Mouse (Mus musculus) limb, embryonic 14.5 days (tissue): ENCODE data around the gene Arid2. TPM values are rescaled to one million over a fixed set of nuclear protein-coding genes. Genes with fewer than 3 reads are reported as not detected.
"Not testable (repeated sequence)": the region's sequence is repeated elsewhere in the genome, so short reads cannot be mapped to it uniquely, and the experiment has no call there.

ENCODE experiments used
- ATAC-seq: fragments of 200-750 bp; cut with Nextera tagmentation; 2 replicates; pipeline ENCODE4 v1.8.0; 2017; ENCODE audit warnings: low read depth, moderate number of reproducible peaks, moderate TSS enrichment; ENCODE audit not compliant: low FRiP score
- DNase-seq: peaks from one replicate; pipeline ENCODE4 v3.0.0-alpha.2; 2015; ENCODE audit warnings: low spot score
- H3K27ac ChIP-seq: fragments of 300-500 bp; sonication (generic); replicated peaks from 2 replicates; pipeline ENCODE4 v1.5.1; 2014; ENCODE audit warnings: low read depth, mild to moderate bottlenecking, low read length, moderate library complexity, mixed read lengths
- H3K27me3 ChIP-seq: fragments of 300-500 bp; sonication (generic); 2 replicates; pipeline ENCODE4 v1.6.1; 2014; ENCODE audit warnings: low read length, mixed read lengths; ENCODE audit not compliant: control insufficient read depth, insufficient read depth
- H3K36me3 ChIP-seq: fragments of 300-500 bp; sonication (generic); 2 replicates; pipeline ENCODE4 v1.6.1; 2014; ENCODE audit warnings: mild to moderate bottlenecking, low read length, moderate library complexity, mixed read lengths; ENCODE audit not compliant: control insufficient read depth, insufficient read depth
- H3K4me1 ChIP-seq: fragments of 300-500 bp; sonication (generic); 2 replicates; pipeline ENCODE4 v1.6.1; 2014; ENCODE audit warnings: antibody characterized with exemption, low read length, mixed read lengths; ENCODE audit not compliant: control insufficient read depth, insufficient read depth
- H3K4me2 ChIP-seq: fragments of 300-500 bp; sonication (generic); replicated peaks from 2 replicates; pipeline ENCODE4 v1.6.1; 2014; ENCODE audit warnings: low read depth, mild to moderate bottlenecking, low read length, moderate library complexity; ENCODE audit not compliant: severe bottlenecking
- H3K4me3 ChIP-seq: fragments of 300-500 bp; sonication (generic); replicated peaks from 2 replicates; pipeline ENCODE4 v1.5.1; 2014; ENCODE audit warnings: low read length
- H3K9ac ChIP-seq: fragments of 300-500 bp; sonication (generic); 2 replicates; pipeline ENCODE4 v1.6.1; 2014; ENCODE audit warnings: mild to moderate bottlenecking, low read depth, low read length, moderate library complexity; ENCODE audit not compliant: severe bottlenecking
- H3K9me3 ChIP-seq: fragments of 300-500 bp; sonication (generic); 2 replicates; pipeline ENCODE4 v1.6.1; 2016; ENCODE audit warnings: low read length; ENCODE audit not compliant: control insufficient read depth
- POLR2A ChIP-seq: fragments of 200-500 bp; IDR thresholded peaks from 2 replicates; pipeline ENCODE4 v1.8.0; 2012; ENCODE audit warnings: inconsistent platforms, mild to moderate bottlenecking, moderate library complexity, borderline replicate concordance; ENCODE audit not compliant: insufficient read depth, insufficient read length; ENCODE audit errors: extremely low read depth
- WGBS: fragments of 180-500 bp; shearing (Covaris S2); extraction: QIAGEN DNeasy Blood & Tissue Kit; methylation state at CpG from one replicate; pipeline ENCODE4 v1.1.7; 2014; 5-methylcytosine and 5-hydroxymethylcytosine counted together
- polyA plus RNA-seq, 2 experiments: library from polyadenylated mRNA; depleted of rRNA in 1 of 2; stranded (reverse) in 1 of 2; unstranded in 1 of 2; fragments of >200 nt; fragmentation: Nextera tagmentation in 1 of 2; extraction: Ambion mirVana in 1 of 2; gene quantifications; 2 replicates each; pipeline versions ENCODE4 v1.2.1 to v1.2.3; 2012 to 2014

Arid2 gene
- 30.9 and 35.9 TPM in 2 replicates for polyA plus RNA-seq (2012; rRNA removed)
- polyA plus RNA-seq (2014; fragmentation: Nextera tagmentation; extraction: Ambion mirVana) = 28.7 and 32.7 TPM in 2 replicates

DNA sequence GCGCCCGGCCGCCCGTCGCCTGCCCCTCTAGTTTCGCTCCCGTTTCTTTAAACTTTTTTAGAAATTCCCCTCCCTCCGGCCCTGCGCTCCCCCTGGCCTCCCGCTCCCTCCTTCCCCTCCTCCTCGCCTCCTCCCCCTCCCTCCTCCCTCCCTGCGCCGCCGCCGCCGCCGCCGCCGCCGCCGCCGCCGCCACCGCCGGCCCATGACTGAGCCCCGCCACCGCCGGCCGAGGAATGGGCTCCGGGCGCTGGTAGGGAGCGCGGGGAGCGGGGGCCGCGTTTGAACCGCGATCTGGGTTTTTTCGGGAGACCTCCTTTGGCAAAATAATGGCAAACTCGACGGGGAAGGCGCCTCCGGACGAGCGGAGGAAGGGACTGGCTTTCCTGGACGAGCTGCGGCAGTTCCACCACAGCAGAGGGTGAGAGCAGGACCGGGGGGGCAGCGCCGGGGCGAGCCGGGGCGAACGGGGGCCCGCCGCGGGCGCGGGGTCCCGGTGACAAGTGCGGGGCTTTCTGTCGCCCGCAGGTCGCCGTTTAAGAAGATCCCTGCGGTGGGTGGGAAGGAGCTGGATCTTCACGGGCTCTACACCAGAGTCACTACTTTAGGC lies at the start of gene Arid2:
TSS of gene Arid2 (plus strand) at position 150 of the 607 bp plus-strand sequence.
- Histone ChIP-seq H3K27ac (peak within 1 kb of the TSS; percentile 100), H3K36me3 (peaks cover 8% of the 10 kb centered on the region), H3K27me3 (no peaks in the 10 kb centered on the region), H3K9me3 (no peaks in the 10 kb centered on the region), H3K4me2 (peak within 1 kb of the TSS; percentile 82), H3K4me3 (peak within 1 kb of the TSS; percentile 92), H3K9ac (peak within 1 kb of the TSS; percentile 99), H3K4me1 (peaks cover 20% of the 10 kb centered on the region)
- peak; percentile 25 for ATAC-seq
- WGBS = under 1% methylated on average over 32 of the region's 67 CpGs
- no peak; the same call in 1 of the 2 replicates for TF ChIP-seq POLR2A
- DNase-seq = peak; percentile 71

DNA sequence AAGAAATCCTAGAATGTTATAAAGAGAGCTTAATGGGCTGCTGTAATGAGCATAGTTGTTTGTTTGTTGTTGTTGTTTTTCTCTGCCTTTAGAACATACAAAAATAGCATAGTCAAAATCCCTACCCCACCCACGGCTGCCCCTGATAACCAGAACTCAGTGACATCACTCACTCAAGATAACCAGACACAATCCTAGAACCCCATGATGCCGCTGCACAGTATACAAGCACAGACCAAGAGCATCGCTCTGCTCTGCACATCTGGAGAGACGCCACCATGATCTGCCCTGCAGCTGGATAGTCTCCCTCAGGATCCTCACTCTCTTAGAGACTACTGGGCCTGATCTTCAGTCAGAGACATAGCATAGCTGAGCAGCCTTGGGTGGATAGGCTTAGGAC lies 49.2 kb upstream of the Arid2 start:
- Histone ChIP-seq H3K4me3 (no peak overlapping the region), H3K4me1 (no peaks in the 10 kb centered on the region), H3K9ac (no peak overlapping the region), H3K27ac (no peak overlapping the region), H3K27me3 (no peaks in the 10 kb centered on the region), H3K4me2 (no peak overlapping the region), H3K36me3 (no peaks in the 10 kb centered on the region), H3K9me3 (no peaks in the 10 kb centered on the region)
- no peak for DNase-seq
- 90% methylated on average over 4 of the region's 4 CpGs for WGBS
- TF ChIP-seq POLR2A = no peak
- no peak for ATAC-seq

DNA sequence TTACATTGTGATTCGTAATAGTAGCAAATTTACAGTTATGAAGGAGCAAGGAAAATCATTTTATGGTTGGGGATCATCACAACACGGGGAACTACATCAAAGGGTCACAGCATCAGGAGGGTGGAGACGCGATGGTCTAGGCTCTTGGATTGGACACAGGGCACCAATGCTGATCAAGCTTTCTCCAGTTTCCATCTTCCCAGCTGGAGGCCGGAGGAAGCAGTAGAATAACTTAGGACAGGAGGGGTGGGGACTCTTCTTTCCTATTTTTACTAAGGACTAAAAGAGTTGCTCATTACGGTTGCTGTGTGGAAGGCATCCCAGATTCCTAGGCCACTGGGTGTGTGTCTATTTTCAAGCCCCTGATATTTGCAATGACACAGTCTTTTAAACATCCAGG lies 43.1 kb upstream of the Arid2 start:
- Histone ChIP-seq H3K9ac (no peak overlapping the region), H3K27ac (no peak overlapping the region), H3K27me3 (no peaks in the 10 kb centered on the region), H3K36me3 (no peaks in the 10 kb centered on the region), H3K4me2 (no peak overlapping the region), H3K4me1 (no peaks in the 10 kb centered on the region), H3K4me3 (no peak overlapping the region), H3K9me3 (no peaks in the 10 kb centered on the region)
- DNase-seq (no peak), ATAC-seq (no peak)
- WGBS = 81% methylated on average over 6 of the region's 6 CpGs
- no peak for TF ChIP-seq POLR2A

DNA sequence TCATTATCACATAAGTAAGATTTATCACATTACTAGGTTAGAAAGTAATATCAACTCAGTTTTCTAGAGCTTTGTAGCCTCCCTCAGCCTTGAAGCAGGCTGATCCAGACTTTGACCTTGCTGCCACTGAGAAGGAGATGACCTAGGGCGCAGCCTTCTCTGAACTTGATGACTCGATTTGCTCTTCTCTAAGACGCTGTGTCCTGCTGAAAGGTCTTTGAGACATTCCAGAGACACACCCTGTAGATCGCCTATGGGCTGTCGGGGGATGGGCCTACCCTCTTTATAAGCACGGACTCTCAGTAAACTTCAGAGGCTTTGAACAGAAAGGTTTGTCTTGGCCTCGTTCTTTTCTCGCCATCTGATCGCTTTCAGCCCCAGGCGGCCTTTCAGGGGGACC lies 42.6 kb upstream of the Arid2 start:
- ATAC-seq, H3K9ac ChIP-seq, H3K27ac ChIP-seq, H3K27me3 ChIP-seq, DNase-seq, H3K9me3 ChIP-seq, H3K4me2 ChIP-seq, H3K36me3 ChIP-seq, H3K4me1 ChIP-seq, H3K4me3 ChIP-seq: not testable (repeated sequence)
- 63% methylated on average over 10 of the region's 10 CpGs for WGBS

DNA sequence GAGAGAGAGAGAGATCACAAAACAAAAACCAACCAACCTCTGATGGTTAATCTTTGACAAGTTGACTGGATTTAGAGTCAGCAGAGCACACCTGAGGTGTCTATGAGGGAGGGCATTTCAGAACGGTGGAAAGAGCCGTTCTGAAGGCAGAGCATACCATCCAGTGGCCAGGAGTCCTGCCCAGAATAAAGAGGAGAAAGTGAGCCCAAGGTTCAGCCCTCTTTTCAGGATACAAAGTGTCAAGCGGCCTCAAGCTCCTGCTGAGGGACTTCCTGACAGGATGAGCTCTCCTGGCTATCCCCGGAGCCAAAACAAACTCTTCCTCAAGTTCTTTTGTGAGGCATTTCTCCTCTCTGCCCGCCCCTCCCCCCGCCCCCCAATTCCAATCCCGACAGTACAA lies 33.5 kb upstream of the Arid2 start:
- TF ChIP-seq POLR2A = no peak
- 2% methylated on average over 7 of the region's 7 CpGs for WGBS
- Histone ChIP-seq H3K27me3 (no peaks in the 10 kb centered on the region), H3K36me3 (no peaks in the 10 kb centered on the region), H3K9me3 (no peaks in the 10 kb centered on the region), H3K4me2 (peak overlapping the region; percentile 56), H3K27ac (no peak overlapping the region), H3K4me1 (0 out of 2 replicates have a peak, but pooled peaks cover 5% of the 10 kb centered on the region), H3K4me3 (peak overlapping the region; percentile 26), H3K9ac (0 out of 2 replicates have a peak overlapping the region, but pooled peaks have one; percentile 28)
- peak; percentile 27; the same call in 1 of the 2 replicates for ATAC-seq
- DNase-seq = no peak

DNA sequence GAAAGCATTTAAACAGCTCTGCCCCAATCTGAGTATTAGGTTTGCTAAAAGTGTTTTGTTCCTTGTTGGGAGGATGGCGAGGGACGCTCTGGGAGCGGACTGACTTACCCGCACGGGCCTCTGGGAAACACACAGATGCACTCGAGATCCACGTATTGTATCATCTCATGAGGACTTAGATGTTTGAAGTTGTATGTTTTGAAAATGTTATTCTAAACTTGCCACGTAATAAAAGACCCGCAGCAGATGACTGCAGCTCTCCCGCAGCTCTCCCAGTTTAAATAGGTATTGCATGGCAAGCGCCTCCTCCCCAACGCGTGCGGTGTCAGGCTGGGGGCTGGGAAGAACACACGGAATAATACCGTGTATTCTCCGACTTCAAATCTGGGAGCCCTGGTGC lies 33.0 kb upstream of the Arid2 start:
- no peak for ATAC-seq
- Histone ChIP-seq H3K9ac (peak overlapping the region; percentile 28), H3K4me2 (peak overlapping the region; percentile 56), H3K27ac (no peak overlapping the region), H3K4me3 (peak overlapping the region; percentile 26), H3K4me1 (0 out of 2 replicates have a peak, but pooled peaks cover 5% of the 10 kb centered on the region), H3K36me3 (no peaks in the 10 kb centered on the region), H3K27me3 (no peaks in the 10 kb centered on the region), H3K9me3 (no peaks in the 10 kb centered on the region)
- TF ChIP-seq POLR2A = no peak
- DNase-seq = no peak
- 5% methylated on average over 17 of the region's 17 CpGs for WGBS
